Mouse (Mus musculus): Measurements from ENCODE around the gene Tgif1.

DNA sequence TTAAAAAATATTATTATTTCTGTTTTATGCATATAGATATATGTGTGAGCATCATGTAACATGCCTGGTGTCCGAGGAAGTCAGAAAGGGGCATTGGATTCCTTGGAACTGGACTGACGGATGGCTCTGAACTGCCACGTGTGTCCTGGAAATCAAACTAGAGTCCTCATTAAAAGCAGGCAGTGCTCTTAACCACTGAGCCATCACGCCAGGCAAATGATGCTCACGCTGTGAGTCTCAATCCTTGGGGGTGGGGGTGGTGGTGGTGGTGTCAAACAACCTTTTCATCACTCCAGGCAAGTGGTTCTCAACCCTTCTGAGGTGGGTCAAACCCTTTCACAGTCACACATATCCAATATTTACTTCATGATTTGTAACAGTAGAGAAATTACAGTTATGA lies 32.5 kb upstream of the Tgif1 start:
- TF ChIP-seq HCFC1 (IDR thresholded peaks at IDR 0.05; ENCODE audit: borderline replicate concordance, insufficient read depth, low read length): no peak
- no peak for TF ChIP-seq CHD2 (IDR thresholded peaks at IDR 0.05; ENCODE audit: low read depth, low read length)
